1 mouse cellular context compared by ENCODE assay signal in the genomic region with DNA sequence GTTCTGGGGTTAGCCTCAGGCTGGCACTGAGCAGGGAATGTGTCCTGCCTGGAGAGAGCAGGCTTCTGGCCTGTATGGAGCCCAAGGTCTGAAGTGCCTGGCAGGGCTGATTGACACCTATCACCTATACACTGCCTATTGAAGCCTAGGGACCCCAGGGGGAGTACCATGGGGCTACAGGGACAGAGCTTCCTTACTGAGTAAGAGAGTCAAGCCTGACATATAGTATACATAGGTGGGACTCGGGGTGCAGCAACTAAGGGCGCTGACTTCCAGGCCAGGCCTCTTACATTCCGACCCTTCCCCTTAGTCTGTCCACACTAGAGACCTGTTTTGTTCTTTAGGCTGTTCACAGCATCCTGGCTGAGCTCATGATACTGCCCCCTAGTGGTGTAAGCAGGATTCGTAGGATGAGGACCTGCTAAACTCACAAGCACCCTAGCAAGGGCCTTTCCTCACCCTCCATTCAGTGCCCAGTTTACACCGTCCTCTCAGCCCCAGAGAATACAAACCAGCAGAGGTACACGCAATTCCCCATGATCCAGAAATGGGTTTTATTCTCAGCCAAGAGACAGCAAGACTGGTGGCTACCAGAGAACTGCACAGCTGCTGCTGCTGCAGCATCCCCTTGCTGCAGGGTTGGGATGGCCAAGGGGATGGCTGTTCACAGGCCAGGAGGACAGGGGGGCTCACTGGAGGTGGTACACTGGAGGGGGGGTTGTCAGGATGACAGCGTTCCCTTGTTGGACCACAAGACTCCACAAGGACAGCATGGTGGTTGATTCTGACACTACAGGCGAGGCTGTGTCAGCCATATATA.
TF ChIP-seq lines count a peak whose summit lies in the region.

No protein-coding gene starts in this region.

TF ChIP-seq in CH12.LX, 34 proteins besides CTCF, POLR2A, EP300 and RAD21:
- peak; percentile 24; the same call in 1 of the 2 replicates for TF ChIP-seq SMC3 (IDR thresholded peaks at IDR 0.05; ENCODE audit: low read depth, low read length)
- no peak for TF ChIP-seq ETS1 (conservative IDR thresholded peaks at IDR 0.05; ENCODE audit: low read depth, low read length)
